Mouse (Mus musculus): ENCODE data around the gene Klk10. TPM values are rescaled to one million over a fixed set of nuclear protein-coding genes. Genes with fewer than 3 reads are reported as not detected.

Gene Klk10
- total RNA-seq, 2 experiments from 2014 or later = not detected

DNA sequence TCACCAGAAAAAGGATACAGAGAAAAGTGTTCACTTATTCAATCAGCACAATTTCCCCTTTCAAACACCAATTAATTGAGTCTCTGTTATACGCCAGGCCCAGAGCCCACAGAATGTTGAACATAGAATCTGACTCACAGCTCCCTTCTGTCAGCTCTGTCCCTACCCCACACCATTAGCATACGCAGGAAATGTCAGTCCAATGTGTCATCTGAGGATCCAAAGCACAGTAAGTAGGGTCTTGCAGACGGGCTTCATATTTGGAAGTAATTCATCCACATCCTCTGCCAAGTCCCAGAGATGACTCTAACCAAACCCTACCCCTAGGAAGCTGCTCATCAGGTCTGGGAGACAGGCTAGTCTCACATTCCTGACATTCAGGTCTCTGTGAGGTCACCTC lies 7.3 kb downstream of the Klk10 start:
- intact Hi-C loops (cut with DNase I) = loop anchor here (10.0 kb wide), 1 partner anchor 87 kb away; no protein-coding TSS in a partner anchor

GRCm38 (mm10) chr7:43789295-43789694 lies 8.5 kb downstream of the Klk10 start:
- intact Hi-C loops (cut with DNase I) = loop anchor here (10.0 kb wide), 1 partner anchor 86 kb away; no protein-coding TSS in a partner anchor
- no peak for DNase-seq (ENCODE audit: low spot score in 2 of 2)

More for the DNA sequence above, 7.3 kb downstream of the Klk10 start:
- DNase-seq (ENCODE audit: low spot score in 2 of 2) = no peak

DNA sequence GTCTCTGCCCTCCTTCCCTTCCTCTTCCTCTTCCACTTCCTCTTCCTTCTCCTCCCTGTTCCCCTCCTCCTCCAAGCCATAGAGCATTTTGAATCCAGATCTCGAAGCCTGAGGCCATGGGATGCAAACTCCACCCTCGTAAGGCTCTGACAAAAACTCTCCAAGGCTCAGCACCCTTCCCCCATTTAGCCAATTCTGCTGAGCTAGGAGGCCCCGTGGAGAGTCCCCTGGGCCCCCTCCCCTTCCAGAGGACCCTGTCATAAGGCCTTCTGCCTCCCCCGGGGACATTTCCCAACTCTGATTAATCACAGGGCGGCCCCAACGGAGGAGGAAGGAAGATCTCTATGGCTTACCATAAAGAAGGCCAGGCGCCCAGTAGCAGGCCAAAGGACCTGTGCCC lies 10.8 kb downstream of the Klk10 start, which contains the start of gene Klk9:
Gene Klk9 (plus strand): TSS at position 301 of the 400 bp plus-strand sequence.
- intact Hi-C loops (cut with DNase I) = no loop called here
- DNase-seq (ENCODE audit: low spot score in 2 of 2) = no peak

- intact Hi-C loops (cut with DNase I) = no loop called here
- DNase-seq (ENCODE audit: low spot score in 2 of 2) = no peak
These were observed 15.5 kb downstream of the Klk10 start for GRCm38 (mm10) chr7:43796355-43796754.

DNA sequence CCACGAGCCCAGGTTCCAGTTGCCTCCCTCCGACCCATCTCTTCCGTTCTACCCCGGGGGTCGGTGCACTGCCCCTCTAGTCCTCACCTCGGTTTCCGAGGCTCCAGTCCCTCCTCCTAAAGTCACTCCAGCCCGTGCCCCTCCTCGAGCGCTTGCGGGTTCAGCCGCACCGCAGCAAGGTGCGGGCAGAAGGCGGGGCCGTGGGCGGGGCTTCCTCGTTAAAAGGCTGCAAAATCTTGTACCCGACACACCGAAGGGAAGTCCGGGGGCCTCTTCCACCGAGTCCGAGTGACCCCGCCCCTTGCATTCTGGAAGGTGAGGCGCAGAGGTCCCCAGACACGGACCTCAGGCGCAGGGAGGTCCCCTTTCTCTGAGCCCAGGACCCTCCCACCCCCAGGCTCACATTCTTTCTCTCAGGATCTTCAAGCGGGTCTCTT lies 16.5 kb downstream of the Klk10 start, which contains the start of gene Klk8:
Gene Klk8 (plus strand): TSS at position 245 of the 437 bp plus-strand sequence.
- intact Hi-C loops (cut with DNase I) = no loop called here
- no peak for DNase-seq (ENCODE audit: low spot score in 2 of 2)

DNA sequence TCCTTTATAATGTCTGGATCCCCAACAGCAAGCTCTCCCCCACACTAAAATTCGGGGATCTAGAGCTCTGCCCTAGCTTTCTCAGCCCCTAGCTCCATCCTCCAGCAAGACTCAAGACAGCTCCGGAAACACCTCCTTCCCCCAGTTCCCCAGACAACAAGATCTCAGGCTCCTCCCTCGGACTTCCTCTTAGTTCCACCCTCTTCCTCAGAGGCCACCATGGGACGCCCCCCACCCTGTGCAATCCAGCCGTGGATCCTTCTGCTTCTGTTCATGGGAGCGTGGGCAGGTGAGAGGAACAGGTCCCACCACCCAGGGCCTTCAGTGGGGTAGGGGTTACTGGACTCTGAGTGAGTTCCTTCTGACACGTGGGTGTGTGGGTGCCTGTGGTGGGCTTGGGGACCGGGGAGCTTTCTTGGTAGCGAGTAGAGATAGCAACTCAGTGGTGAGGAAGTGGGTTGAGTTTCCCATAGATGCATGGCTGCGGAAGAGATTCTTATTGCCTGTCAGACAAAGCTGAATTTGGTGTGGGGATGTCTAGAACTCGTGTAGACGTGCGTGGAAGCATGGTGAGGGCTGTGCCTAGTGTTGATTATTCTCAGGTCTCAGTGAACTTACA lies 17.1 kb downstream of the Klk10 start:
- intact Hi-C loops (cut with DNase I) = no loop called here
- DNase-seq (ENCODE audit: low spot score in 2 of 2) = no peak

DNA sequence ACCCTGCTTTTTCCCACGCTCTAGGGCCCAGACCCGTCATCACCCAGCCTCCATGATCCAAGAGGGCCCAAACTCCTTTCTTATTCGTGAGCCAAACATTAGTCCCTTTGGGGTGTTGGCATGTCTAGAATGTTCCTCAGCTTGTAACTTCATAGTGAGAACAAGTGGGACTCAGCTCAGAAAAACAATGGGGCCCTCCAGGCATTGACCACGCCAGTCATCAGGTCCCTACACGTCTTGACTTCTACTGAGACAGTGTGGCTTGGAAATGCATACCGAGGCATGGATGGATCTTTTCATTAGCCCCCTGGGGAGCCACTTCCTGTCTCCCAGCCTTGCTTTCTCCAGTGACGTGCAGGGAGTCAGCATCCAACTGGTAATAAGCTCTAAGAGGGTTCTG lies 19.0 kb downstream of the Klk10 start:
- no peak for DNase-seq (ENCODE audit: low spot score in 2 of 2)
- intact Hi-C loops (cut with DNase I) = no loop called here

GRCm38 (mm10) chr7:43810994-43811393 lies 30.2 kb downstream of the Klk10 start, which contains the start of gene Klk7:
Klk7 (plus strand) TSS chr7:43811294.
- intact Hi-C loops (cut with DNase I) = no loop called here
- DNase-seq (ENCODE audit: low spot score in 2 of 2) = no peak

DNA sequence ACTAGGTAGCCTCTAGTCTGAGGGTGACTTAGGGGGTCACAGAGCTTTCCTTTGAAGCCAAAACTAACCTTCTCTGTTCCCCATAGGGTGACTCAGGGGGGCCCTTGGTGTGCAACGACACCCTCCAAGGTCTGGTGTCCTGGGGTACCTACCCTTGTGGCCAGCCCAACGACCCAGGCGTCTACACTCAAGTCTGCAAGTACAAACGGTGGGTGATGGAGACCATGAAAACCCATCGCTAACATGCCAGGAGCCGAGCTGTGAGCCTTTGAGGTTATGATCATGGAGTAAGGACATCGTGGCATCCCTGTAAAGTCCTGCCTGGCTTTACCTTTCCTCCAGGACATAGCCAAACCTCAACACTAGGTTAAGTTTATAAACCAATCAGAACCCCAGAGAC lies 34.4 kb downstream of the Klk10 start:
- intact Hi-C loops (cut with DNase I) = no loop called here
- no peak for DNase-seq (ENCODE audit: low spot score in 2 of 2)

- no peak for DNase-seq (ENCODE audit: low spot score in 2 of 2)
- intact Hi-C loops (cut with DNase I) = no loop called here
These were observed 35.9 kb downstream of the Klk10 start for GRCm38 (mm10) chr7:43816746-43817145.

DNA sequence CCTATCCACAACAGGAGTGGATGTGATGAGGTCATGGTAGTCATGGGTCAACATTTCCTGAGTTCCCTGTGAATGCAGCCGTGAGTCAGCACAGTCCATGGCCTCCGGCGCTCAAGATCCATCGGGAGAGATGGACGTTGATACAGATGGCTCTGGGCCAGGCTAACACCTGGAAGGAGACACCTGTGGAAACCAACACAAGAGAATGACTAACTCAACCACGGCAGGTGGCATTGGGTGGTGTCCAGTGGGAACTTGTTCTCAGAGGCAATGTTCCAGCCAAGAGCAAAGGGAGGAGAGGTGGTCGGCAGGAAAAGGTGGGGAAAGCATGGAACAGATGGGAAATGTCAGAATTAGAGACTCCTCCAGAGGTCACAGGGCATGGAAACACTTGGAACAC lies 40.7 kb downstream of the Klk10 start:
- DNase-seq (ENCODE audit: low spot score in 2 of 2) = no peak
- intact Hi-C loops (cut with DNase I) = no loop called here

- DNase-seq (ENCODE audit: low spot score in 2 of 2) = no peak
- intact Hi-C loops (cut with DNase I) = no loop called here
These were observed 43.4 kb downstream of the Klk10 start, which contains the start of gene Klk6 for GRCm38 (mm10) chr7:43824199-43824598. Klk6 (plus strand) TSS chr7:43824499.

DNA sequence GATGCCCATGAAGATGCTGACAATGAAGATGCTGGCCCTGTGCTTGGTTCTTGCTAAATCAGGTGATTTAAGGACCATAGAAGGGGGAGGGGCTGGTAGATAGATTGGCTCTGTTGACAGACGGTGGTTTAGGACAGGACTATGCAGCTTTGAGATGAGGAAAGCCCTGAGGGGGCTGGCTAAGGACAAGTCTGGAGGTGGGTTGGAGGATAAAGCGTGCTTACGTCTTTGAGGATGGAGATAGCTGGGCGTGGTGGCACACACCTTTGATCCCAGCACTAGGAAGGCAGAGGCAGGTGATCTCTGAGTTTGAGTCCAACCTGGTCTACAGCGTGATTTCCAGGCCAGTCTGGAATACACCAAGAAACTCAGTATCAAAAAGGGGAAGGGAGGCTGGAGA lies 45.2 kb downstream of the Klk10 start:
- DNase-seq (ENCODE audit: low spot score in 2 of 2) = no peak
- intact Hi-C loops (cut with DNase I) = no loop called here

- no peak for DNase-seq (ENCODE audit: low spot score in 2 of 2)
- intact Hi-C loops (cut with DNase I) = no loop called here
These were observed 46.9 kb downstream of the Klk10 start for GRCm38 (mm10) chr7:43827706-43828105.

- no peak for DNase-seq (ENCODE audit: low spot score in 2 of 2)
- intact Hi-C loops (cut with DNase I) = no loop called here
These were observed 48.2 kb downstream of the Klk10 start for GRCm38 (mm10) chr7:43829006-43829405.

Other genes starting within 250 kb of the Klk10 start
- 1 to 10 TPM; 3.1 to 3.8 TPM for gene Cd33, start 236.6 kb upstream of the Klk10 start, total RNA-seq (2021)
- 1 to 10 TPM; 4.0 to 4.6 TPM for gene Zfp658, start 218.8 kb upstream of the Klk10 start, total RNA-seq (2021)
- gene Zfp719, start 201.4 kb upstream of the Klk10 start, total RNA-seq (2021) = 10 to 100 TPM; 18.7 to 19.1 TPM
- gene Zfp819, start 173.9 kb upstream of the Klk10 start, total RNA-seq (2021) = under 1 TPM in 1 of 2 experiments, not detected in 1; 0.43 TPM
- gene Ceacam18, start 146.3 kb upstream of the Klk10 start, total RNA-seq (2021) = not detected
- gene Siglece, start 120.9 kb upstream of the Klk10 start, total RNA-seq (2021) = 1 to 10 TPM in 1 of 2 experiments, under 1 TPM in 1; 1.00 to 1.4 TPM
- gene Ctu1, start 109.0 kb upstream of the Klk10 start, total RNA-seq (2021) = 1 to 10 TPM; 8.3 to 8.7 TPM
- not detected for gene Klk14, start 90.6 kb upstream of the Klk10 start, total RNA-seq (2021)
- not detected for gene Klk13, start 68.5 kb upstream of the Klk10 start, total RNA-seq (2021)
- gene Klk12, start 12.1 kb upstream of the Klk10 start, total RNA-seq (2021) = not detected
- not detected for gene Klk11, start 6.4 kb upstream of the Klk10 start, total RNA-seq (2021)
- gene Klk9, start 10.9 kb downstream of the Klk10 start, total RNA-seq (2021) = not detected
- gene Klk8, start 16.5 kb downstream of the Klk10 start, total RNA-seq (2021) = 1 to 10 TPM; 1.3 to 3.6 TPM
- gene Klk7, start 30.3 kb downstream of the Klk10 start, total RNA-seq (2021) = not detected
- gene Klk6, start 43.5 kb downstream of the Klk10 start, total RNA-seq (2021) = 1 to 10 TPM; 1.0 to 1.8 TPM
- gene Klk5, start 60.9 kb downstream of the Klk10 start, total RNA-seq (2021) = not detected
- not detected for gene Klk4, start 100.1 kb downstream of the Klk10 start, total RNA-seq (2021)
- not detected for gene Klk15, start 152.7 kb downstream of the Klk10 start, total RNA-seq (2021)
- not detected for gene Klk1b8, start 169.6 kb downstream of the Klk10 start, total RNA-seq (2021)
- gene Klk1b1, start 185.7 kb downstream of the Klk10 start, total RNA-seq (2021) = not detected
- not detected for gene Klk1b9, start 195.0 kb downstream of the Klk10 start, total RNA-seq (2021)
- not detected for gene Klk1b11, start 214.8 kb downstream of the Klk10 start, total RNA-seq (2021)
- not detected for gene Klk1b26, start 231.1 kb downstream of the Klk10 start, total RNA-seq (2021)